Mouse (Mus musculus) cerebellum, adult 18-20 months (tissue): Measurements from ENCODE around the gene Elavl2.
"Not testable (repeated sequence)": the region's sequence is repeated elsewhere in the genome, so short reads cannot be mapped to it uniquely, and the experiment has no call there.

Source experiments
- DNase-seq, 2 experiments: peaks; one replicate each; pipeline ENCODE4 v3.0.0; 2021

Elavl2 gene

DNA sequence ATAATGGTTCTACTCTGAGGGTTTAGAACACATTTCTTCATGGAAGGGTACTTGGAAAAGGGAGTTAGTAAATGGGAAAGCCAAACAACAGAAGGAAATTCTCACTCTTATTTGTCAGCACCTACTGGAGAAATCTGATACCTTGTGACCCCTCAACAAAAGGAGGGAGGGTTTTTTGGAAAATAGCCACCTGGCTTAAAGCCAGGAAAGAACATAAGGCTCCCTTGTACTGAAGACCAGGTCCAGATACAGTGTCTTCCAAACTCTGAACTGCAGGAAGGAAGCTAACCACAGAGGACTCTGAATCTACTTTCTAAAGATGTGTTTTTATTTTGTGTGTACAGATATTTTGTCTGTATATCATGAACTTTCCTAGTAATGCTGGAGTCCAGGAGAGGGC, 102.9 kb downstream of the Elavl2 start:
- no peak for DNase-seq

DNA sequence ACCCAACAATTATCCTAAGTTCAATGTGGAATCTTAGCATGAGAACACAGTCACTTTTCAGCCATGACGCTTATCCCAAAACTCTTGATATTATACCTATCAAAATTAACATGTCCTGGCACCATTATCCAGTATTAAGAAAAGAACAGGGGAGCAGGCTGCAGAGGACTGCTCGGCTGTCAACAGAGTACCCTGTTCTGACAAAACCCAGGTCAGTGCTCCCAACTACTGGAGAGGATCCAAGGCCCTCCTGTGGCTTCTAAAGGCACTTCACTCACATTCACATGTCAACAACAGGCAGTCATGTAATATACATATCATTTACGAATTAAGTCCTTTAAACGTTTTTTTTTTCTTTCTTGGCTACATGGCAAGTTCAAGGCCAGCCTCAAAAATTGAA, 105.3 kb downstream of the Elavl2 start:
- no peak for DNase-seq

DNA sequence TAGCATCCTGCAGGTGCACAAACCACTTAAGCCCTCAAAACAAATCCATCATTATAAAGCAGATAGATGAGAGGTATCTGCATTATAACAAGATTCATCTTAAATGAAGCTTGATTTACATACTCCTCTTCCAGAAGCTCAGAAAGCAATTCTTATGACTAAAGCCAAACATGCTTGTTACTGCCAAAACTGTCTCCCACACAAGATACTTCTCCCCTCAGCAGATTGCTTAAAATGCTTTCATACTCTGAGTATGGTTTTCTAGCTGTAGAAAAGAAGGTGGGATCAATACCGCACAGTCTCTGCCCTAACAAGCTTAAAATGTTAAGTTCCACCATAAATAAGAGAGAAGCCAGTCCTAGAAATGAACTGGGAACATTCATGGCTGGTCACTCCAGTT, 109.1 kb downstream of the Elavl2 start:
- DNase-seq = no peak

DNA sequence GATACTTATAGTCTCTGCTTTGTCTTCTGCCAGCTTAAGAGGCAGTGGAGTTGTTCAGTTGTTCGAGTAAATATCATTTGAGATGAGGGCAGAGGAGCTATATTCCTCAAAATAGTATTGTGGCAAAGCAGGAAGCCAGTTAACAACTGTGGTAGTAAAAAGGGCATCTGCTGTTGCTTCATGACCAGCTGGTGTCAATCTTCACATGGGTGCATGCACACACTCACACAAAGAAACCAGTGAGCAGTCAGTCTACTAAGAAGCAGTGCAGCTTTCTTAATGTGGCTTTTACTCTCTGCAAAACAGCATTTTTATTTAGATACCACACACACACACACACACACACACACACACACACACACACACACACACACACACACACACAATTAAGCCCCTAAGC, 110.2 kb downstream of the Elavl2 start:
- DNase-seq = no peak

DNA sequence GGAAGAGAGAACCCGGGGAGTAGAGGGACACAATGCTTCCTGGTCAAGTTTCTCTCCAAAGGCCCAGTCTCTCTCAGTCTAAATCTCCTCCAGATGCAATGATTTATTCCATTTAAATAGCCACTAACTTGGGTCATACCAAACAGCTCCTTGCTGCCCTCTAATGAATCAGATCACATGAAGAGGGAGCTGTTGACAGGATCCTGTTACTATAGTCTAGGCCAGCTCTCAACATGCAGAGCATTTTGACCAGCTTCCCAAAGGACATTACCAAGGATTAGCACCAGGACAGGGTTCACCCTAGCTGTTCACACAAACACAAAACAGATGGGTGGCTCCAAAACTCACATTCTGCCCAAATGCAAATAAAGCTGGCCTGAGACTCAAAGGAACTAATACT, 111.4 kb downstream of the Elavl2 start:
- no peak for DNase-seq

DNA sequence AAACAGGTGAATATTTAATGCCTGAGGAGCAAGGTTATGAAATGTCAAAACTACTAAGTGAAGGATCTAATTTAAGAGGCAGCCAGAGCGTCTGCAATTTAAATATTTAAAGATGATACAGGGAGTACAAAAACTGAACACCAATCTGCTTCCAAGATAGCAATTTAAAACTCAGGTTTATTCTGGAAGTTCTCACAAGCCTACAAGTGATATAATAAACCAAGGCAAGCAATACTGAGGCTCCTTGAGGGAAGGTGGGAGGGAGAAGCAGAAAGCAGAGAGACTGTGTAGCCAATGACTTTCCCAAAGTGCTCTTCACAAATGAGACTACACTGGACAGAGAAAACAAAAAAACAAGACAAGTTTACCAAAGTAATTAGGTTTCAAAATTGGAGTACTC, 132.2 kb downstream of the Elavl2 start:
- no peak for DNase-seq

DNA sequence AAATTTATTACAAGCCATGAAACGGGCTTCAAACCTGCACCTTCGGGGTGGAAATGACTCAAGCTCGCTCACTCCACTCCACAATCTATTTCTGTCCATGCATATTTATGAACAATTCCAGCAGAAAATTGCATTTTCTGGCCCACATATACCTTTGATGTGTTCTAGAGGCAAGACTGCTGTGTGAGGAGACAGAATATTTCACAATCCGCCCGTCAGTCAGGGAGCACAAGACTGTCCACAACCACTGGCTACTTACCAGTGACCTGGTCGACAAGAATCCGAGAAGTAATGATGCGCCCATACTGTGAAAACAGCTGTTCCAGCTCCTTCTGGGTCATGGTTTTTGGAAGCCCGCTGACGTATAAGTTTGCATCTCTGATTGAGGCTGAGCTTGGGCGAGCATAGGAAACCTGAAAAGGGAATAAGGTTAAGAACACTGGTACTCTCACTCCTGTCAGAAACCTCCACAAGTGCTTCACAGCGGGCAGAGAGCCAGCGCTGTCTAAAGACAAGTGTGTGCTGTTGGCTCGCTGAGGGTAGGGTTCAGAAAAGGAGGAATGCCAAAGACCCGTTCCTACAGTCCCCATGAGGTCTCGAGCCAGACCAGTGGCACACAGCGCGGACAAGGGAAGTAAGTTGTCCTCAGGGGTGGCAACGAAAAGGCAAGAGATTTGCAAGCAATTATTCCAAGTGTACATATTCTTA, 136.7 kb downstream of the Elavl2 start:
- DNase-seq = no peak

DNA sequence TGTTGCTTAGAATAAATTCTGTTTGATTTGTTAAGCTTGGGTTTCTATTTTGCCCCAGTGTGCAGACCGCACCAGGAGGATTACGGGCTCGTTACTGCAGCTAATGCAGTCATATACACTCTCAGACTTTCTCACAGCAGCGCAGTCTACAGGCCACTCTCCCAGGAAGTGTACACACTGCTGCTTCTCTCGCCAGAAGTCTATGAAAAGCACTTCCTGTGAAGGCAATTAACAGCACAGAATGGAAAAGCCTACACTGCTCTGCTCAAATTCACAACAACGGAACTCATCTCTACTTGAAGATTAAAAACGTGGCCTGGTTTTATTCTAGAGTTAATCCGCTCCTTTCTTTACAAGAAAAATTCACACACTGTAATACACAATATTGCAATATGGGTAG, 137.7 kb downstream of the Elavl2 start:
- DNase-seq = no peak

DNA sequence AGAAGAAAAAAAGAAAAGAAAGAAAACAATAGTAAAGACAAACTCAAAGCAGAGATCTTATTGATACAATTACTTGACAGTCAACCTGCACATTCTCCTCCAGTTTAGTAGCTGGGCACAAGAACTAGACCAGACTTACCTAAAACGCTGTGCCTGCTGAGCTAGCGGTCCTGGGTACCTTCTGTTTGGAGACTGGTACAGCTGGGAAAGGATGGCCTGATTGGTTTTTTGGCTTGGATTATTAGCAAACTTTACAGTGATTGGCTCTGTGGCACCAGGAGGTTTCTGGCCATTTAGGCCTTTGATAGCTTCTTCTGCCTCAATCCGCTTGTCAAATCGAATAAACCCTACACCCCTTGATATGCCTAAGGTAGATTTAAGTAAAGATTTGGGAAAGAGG, 140.0 kb downstream of the Elavl2 start:
- peak; percentile 30 to 45 for DNase-seq

DNA sequence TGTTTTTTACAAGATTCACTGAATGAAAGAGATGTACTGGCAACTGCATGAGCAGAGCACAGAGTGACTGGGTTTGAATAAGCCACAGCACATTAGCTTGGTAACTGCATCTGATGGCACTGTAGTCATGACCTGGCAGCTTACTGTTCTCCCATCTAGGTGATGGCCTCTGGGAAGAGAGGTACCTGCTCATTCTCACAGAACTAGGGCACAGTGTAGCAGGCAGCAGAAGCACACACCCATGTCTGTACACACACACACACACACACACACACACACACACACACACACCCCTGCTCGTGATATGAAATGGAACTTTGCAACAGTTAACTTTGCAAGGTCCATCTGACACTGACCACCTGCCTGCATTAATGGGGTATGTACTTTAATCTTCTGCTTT, 151.9 kb downstream of the Elavl2 start:
- no peak for DNase-seq

DNA sequence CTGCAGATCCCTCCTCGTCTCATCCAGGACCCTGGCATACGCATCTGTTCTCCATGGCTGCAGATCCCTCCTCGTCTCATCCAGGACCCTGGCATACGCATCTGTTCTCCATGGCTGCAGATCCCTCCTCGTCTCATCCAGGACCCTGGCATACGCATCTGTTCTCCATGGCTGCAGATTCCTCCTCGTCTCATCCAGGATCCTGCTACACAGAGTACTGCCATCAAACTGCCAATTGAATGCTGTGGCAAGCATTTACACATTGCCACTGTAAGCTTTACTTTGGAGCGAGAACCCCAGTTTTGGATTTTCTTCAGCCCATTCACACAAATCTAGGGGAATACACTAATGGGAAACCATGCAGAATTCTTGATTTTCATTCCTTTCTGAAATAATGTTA, 155.4 kb downstream of the Elavl2 start:
- DNase-seq = not testable (repeated sequence)

DNA sequence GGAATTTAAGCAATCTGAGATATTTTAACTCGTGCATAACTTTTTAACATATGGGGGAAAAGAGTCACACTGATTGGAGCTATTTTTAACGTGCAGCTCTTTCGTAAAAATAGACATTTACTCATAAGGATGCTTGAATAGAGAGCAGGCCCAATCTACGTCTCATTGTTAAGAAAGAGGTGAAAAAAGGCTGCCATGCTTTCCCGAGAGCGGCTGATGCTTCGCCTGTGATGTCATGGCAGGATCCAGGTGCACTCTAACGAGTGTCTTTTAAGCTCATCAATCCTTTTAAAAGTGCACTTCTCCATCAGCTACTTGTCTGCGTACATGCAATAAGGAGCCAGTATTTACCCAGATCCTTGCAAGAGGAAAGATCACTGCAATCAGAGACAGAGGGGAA, 156.0 kb downstream of the Elavl2 start:
- DNase-seq = no peak

DNA sequence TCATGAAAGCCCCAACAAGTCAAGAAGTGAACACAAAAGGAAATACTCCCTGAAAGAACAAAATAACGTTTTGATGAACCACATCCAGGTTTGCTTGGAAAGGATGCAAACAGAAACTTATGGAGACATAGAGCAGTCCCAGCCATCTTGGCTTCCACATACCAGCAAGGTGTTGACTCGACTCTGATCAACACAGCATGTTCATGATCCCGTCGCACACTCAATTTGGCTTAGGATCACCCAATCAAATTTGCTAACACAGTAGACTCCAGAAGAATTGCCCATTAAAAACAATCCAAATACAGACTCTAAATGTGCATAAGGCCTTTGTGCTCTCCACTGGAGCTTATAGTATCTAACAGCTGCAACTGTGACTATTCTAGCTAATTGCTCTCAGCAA, 156.7 kb downstream of the Elavl2 start:
- no peak for DNase-seq

DNA sequence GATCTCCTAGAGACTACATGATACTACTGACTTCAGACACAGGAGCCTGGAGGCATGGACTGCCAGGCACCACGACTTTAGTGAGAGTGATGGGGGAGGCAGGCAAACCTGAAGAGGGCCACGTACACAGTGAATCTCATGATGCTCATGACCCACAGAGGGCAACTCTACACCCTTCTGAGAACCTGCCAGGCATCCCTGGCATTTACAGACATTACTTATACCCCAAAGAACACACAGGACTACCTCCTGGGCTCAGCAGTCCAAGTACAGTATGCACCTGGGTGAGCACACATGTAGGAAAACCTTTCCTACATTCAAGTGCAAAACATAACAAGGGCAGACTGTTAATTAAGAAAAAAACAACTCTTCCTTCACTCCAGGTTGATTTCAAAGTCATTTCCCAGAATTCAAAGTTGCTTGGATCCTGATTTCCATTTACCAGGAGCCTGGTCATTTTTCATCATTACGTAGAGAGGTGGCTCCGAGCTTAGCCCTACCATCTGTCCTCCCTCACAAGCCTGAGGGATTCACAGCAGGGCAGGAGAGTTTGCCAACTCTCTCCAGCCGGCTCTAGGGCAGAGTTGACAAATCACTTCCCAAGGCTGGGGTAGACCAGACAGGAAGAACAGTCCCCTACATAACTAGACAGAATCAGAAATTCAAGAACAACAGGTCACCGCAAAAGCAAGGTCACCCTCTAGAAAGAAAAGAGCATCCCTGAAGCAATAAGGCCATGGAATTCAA, 161.7 kb downstream of the Elavl2 start:
- peak; percentile 87 to 92 for DNase-seq

DNA sequence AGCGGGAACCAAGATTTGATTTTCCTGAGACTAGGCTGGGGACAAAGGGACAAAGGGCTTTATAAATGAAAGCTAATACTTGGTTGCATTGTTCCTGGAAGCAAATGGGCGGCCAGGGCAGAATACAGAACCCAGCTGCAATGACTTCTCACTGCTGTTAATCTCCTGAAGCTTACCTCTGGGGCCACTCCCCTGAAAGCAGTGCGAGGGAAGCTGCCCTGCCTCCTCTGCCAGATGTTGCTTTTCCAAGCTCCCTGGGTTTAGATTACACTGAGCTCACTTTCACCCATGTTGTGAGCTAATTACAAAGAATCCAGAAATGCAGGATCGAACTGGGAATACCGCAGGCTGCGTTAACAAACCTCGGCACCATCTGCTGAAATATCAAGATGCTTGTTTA, 163.6 kb downstream of the Elavl2 start:
- no peak for DNase-seq

DNA sequence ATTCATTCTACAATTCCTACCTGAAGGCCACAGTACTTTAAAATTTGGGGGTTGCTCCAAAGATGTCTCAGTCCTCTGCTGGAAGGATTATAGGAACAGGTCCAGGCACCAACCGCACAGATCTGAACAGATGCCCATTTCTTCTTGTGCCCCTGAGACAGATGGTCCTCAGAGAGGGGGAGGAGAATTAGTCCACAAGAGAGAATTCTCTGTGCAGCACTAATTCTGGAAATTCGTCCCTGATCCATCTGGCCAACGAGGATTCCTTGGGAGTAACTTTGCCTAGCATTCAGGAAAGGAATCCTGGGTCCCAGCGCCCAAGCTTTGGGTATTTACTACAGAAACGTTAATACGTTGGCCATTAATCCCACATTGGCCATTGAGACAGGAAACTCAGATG, 165.6 kb downstream of the Elavl2 start:
- DNase-seq = peak; percentile 64 to 74

DNA sequence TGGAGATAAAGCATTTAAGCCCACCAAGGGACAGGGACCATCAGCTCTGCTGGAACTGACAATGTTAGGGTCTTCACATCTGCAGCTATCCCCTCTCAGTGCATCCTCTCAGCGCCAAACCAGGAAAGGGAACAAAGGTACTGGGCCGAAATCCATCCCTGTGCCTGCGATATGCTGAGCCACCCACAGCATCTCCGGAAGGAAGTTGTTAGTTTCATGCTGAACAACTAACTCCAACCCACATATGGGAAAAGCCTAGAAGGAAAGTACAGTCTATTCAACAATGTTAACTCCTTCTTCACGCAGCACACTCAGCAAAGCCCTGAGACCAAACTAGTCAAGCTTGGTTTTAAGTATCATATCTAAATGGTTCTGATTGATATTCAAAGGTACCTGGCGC, 167.0 kb downstream of the Elavl2 start:
- no peak for DNase-seq

DNA sequence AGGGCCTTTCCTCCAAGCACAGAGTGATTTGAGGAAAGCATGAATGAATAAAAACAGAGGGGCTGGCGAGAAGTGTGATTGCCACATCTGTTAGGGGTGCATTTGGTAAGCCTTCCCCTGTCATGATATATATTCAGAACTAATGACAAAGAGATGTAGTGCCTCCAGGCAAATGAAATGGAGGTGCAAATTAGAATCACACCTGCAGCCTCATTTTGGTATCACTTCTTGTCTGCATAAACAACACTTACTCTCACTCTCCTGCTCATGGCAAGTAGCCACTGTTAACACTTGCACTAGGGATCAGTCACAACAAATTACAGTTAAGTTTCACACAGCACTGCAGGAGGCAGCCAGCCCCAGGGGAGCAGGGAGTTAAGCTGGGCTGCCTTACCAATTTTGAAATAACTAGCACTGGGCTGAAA, 170.1 kb downstream of the Elavl2 start:
- DNase-seq = no peak

DNA sequence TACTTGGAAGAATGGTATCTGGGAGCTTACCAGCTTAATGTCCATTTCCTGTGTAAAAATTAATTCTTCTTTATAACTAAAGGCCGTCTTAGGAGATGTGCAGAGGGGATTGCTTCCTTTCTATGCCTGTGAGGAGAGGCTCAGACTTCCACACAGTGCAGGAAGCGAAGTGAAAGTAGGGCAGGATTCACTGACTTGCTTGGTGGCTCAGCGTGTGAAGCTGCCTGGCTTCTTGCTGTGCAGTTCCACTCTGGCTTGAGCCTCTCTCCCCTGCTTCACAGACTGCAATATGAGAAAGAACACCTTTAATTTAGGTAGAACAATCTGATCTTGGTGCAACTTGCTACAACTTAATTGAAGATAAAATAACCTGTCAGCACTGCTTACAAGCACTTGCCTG, 172.2 kb downstream of the Elavl2 start:
- DNase-seq = no peak

DNA sequence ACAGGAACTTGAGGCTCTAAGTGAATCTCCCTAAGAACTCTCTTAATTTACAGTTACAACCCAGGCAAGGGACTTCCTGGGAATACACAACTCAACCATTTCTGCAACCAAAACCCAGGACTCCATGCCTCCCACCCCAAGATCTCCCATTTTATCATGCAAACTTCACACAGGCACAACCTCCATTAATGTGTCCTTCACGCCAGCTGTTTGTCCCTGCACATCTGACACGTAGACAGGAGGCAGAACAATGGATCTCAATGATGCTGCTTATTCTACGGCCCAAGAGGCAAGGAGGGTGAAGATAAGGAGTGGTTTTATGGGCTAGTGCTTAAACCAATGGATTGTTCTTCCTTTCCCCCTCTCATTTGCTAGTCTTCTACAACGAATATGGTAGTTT, 176.8 kb downstream of the Elavl2 start:
- DNase-seq = no peak

DNA sequence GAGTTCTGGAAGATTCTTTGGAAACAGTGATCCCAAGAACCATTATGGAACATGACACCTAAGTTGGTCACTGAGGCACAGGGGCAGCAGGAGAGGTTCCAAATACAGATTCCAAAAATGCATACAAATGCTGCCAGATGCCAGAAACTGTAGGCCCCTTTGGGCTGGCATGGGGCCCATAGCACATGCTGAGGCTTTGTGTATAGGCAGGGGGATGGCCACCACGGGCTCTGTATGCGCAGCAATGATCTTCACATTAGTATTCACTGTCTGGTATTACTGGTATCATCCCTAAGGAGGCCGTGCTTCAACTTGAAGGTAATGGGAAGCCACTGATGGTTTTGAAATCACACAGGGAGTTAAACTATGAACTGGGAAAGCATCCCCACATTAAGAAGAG, 181.3 kb downstream of the Elavl2 start:
- no peak for DNase-seq

DNA sequence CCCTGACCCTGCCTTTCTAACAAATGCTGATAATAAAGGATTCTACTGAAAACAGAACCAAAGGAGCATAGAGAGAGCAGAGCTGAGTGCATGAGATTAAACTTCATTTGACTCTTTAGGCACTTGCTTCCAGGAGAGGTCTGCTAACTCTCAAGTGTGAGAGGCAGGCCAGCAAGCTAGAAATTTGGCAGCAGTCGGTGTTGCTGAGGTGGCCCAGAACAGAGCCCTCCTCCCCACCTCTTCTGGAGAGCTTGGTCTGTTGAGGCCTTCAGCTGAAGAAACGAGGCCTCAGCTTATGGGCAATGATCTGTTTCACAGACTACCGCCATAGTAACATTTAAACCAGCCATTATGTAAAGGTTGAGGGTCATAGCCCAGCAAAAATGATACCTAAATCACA, 186.7 kb downstream of the Elavl2 start:
- DNase-seq = no peak

DNA sequence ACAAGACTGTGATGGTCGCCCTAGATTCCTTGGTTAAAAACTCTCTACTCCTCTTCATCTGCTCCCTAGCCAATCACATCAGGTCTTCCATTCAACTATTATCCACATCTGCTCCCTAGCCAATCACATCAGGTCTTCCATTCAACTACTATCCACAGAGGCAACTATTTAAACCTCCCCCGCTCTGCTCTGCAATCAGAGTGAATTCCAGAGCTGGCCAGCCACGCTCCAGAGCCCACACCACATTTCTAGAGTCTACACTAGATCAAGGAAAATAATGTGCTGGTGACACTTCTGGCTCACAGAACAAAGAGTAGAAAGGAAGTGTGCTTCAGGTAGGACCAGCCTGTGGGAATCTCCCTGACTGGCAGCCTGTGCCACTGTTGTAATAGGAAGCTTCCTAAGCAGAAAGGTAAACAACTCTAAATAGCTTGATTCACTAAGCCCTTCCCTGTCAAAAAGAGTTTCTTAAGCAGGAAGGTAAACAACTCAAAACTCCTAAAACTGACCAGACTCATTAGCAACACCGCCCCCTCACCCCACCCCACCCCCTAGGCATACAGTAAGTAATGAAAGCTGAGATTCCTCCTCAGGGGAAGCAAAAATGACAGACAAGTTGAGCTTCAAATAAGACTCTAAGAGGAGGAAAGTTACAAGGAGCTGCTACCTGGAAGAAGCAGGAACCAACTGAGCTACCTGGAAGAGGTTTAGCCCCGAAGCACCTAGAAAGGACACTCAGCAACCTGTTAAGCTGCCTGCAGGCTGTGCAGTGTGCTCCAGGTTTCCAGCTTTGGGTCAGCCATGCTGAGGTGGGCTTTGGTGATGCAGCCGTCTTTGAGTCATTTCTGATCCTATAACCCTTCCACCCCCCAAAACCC, 191.9 kb downstream of the Elavl2 start:
- DNase-seq = no peak
